Mouse (Mus musculus) lung, embryonic 14.5 days (tissue): ENCODE data around the gene Sox5. TPM values are rescaled to one million over a fixed set of nuclear protein-coding genes. Genes with fewer than 3 reads are reported as not detected.
A peak's percentile ranks its signal among the peaks of the same experiment; 100 is the strongest.

Experiments
- ATAC-seq: fragments of 200-750 bp; cut with Nextera tagmentation; 2 replicates; pipeline ENCODE4 v1.8.0; 2017; ENCODE audit warnings: mild to moderate bottlenecking, moderate TSS enrichment, moderate library complexity; ENCODE audit not compliant: insufficient read depth
- DNase-seq: peaks from one replicate; pipeline ENCODE4 v3.0.0-alpha.2; 2015
- H3K27ac ChIP-seq: fragments of 300-500 bp; sonication (generic); 2 replicates; pipeline ENCODE4 v1.5.1; 2014; ENCODE audit warnings: low read depth, mild to moderate bottlenecking, moderate library complexity
- H3K27me3 ChIP-seq: fragments of 300-500 bp; sonication (generic); 2 replicates; pipeline ENCODE4 v1.6.1; 2014; ENCODE audit warnings: low read length, control low read depth; ENCODE audit not compliant: insufficient read depth
- H3K36me3 ChIP-seq: fragments of 300-500 bp; sonication (generic); 2 replicates; pipeline ENCODE4 v1.6.1; 2014; ENCODE audit warnings: control low read depth; ENCODE audit not compliant: insufficient read depth
- H3K4me1 ChIP-seq: fragments of 300-500 bp; sonication (generic); 2 replicates; pipeline ENCODE4 v1.6.1; 2014; ENCODE audit warnings: antibody characterized with exemption, control low read depth; ENCODE audit not compliant: insufficient read depth
- H3K4me2 ChIP-seq: fragments of 300-500 bp; sonication (generic); 2 replicates; pipeline ENCODE4 v1.6.1; 2014; ENCODE audit warnings: mild to moderate bottlenecking
- H3K4me3 ChIP-seq: fragments of 300-500 bp; sonication (generic); 2 replicates; pipeline ENCODE4 v1.5.1; 2014; ENCODE audit warnings: low read depth, low read length
- H3K9ac ChIP-seq: fragments of 300-500 bp; sonication (generic); 2 replicates; pipeline ENCODE4 v1.6.1; 2014
- H3K9me3 ChIP-seq: fragments of 300-500 bp; sonication (generic); 2 replicates; pipeline ENCODE4 v1.6.1; 2016; ENCODE audit warnings: low read depth, low read length, control low read depth
- CTCF ChIP-seq: IDR thresholded peaks from 2 replicates; pipeline ENCODE4 v1.5.1; 2016; ENCODE audit warnings: antibody characterized with exemption, low read depth
- WGBS: fragments of 180-500 bp; shearing (Covaris S2); extraction: QIAGEN DNeasy Blood & Tissue Kit; methylation state at CpG from one replicate; pipeline ENCODE4 v1.1.7; 2014; 5-methylcytosine and 5-hydroxymethylcytosine counted together
- polyA plus RNA-seq: library from polyadenylated mRNA; unstranded; fragments of >200 nt; fragmentation: Nextera tagmentation; extraction: Ambion mirVana; gene quantifications from 2 replicates; pipeline ENCODE4 v1.2.1, GENCODE M21; 2014

The Sox5 gene
- polyA plus RNA-seq, 1 experiment from 2014 or later: 21.3 TPM

- no peak for DNase-seq
- no peak overlapping the region for H3K27ac ChIP-seq
These were observed 730.5 kb downstream of the Sox5 start for GRCm38 (mm10) chr6:144051316-144051715.

DNA sequence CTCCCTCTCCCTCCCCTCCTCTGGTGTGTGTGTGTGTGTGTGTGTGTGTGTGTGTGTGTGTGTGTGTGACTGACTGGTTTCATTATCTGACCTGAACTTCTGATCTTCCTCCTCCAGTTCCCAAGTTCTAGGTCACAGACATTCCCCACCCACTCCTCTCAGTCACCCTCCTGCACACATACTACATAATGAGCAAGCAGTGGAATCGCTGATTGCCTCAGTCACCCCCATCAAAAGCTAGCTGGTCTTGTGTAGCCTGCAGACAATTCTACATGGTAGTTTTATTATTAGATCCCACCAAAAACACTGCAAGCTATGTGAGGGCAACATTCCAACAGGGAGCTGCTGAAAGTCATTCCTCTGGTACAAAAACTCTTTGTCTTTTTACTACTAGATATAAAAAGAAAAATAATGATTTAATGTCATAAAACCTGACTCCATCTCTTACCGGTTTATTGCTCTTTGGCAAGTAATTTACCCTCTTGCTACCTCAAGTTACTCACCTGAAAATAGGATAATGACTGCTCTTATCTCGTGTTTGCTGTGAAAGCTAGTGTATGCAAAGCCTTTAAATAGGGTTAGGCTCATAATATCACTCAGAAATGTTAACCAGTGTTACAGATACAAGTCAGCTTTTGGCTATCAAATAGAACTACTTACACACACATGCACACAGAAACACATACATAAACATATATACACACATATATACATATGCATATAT is 733.4 kb downstream of the Sox5 start:
- 77% methylated on average over 3 of the region's 3 CpGs for WGBS
- no peak overlapping the region for H3K4me3 ChIP-seq
- no peak for TF ChIP-seq CTCF
- H3K9me3 ChIP-seq: no peaks in the 10 kb centered on the region
- H3K9ac ChIP-seq: no peak overlapping the region
- H3K27ac ChIP-seq: no peak overlapping the region
- H3K36me3 ChIP-seq: no peaks in the 10 kb centered on the region
- no peaks in the 10 kb centered on the region for H3K4me1 ChIP-seq
- H3K4me2 ChIP-seq: no peak overlapping the region
- ATAC-seq (no peak), DNase-seq (no peak)
- H3K27me3 ChIP-seq: no peaks in the 10 kb centered on the region

More at GRCm38 (mm10) chr6:144051316-144051715, 730.5 kb downstream of the Sox5 start:
- Histone ChIP-seq H3K27me3 (no peaks in the 10 kb centered on the region), H3K4me1 (no peaks in the 10 kb centered on the region), H3K9me3 (no peaks in the 10 kb centered on the region), H3K9ac (no peak overlapping the region), H3K36me3 (no peaks in the 10 kb centered on the region), H3K4me2 (no peak overlapping the region), H3K4me3 (no peak overlapping the region)
- TF ChIP-seq CTCF: no peak
- 91% methylated on average over 5 of the region's 5 CpGs for WGBS
- ATAC-seq: no peak

DNA sequence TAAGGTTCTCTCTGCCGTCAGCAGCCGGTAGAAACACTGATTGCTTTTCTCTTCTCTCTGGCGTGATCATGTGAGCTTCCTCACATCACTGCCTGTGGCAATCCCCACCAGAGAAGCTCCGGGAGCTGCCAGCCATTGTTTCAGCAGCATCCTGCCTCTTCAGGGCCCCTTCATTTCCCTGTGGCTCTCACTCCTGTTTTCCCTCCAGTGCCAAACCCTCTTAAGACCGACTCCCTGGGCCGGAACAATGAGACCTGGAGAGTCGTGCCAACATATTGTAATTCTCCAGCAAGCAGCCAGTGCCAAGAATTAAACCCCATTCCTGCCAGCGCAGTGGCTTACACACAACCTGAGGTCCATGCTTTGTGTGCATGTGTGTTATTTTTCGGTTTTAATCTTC is 736.3 kb downstream of the Sox5 start:
- peak overlapping the region; percentile 13; the same call in 1 of the 2 replicates for H3K27ac ChIP-seq
- H3K4me3 ChIP-seq: no peak overlapping the region
- H3K36me3 ChIP-seq: no peaks in the 10 kb centered on the region
- DNase-seq: no peak
- H3K4me1 ChIP-seq: no peaks in the 10 kb centered on the region
- WGBS: 54% methylated on average over 9 of the region's 9 CpGs
- TF ChIP-seq CTCF: no peak
- no peak overlapping the region for H3K9ac ChIP-seq
- no peak for ATAC-seq
- H3K9me3 ChIP-seq: no peaks in the 10 kb centered on the region
- no peaks in the 10 kb centered on the region for H3K27me3 ChIP-seq
- no peak overlapping the region for H3K4me2 ChIP-seq

GRCm38 (mm10) chr6:144044381-144044780 is 737.4 kb downstream of the Sox5 start:
- Histone ChIP-seq H3K4me3 (no peak overlapping the region), H3K4me1 (no peaks in the 10 kb centered on the region), H3K27me3 (no peaks in the 10 kb centered on the region), H3K36me3 (no peaks in the 10 kb centered on the region), H3K4me2 (no peak overlapping the region), H3K9me3 (no peaks in the 10 kb centered on the region), H3K27ac (no peak overlapping the region), H3K9ac (no peak overlapping the region)
- ATAC-seq (no peak), DNase-seq (no peak)
- WGBS: 91% methylated on average over 3 of the region's 3 CpGs
- no peak for TF ChIP-seq CTCF

DNA sequence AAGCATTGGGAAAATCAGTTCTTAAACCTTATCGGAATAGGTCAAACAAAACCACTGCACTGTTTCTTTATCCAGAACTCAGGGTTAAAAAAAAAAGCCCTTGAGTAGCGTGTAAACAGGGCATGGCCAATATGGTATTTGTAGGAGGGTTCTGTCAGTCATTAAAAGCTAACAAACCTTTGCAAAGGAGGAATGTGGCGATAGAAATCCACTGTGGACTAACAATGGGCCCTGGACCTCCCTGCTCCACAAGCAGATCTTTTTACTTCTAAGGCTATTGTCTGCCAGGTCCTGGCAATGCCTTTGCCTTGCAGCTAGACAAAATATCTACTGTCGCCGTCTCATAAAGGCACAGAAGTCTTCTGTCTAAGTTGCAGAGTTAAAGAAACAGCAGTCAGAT is 738.8 kb downstream of the Sox5 start:
- no peak overlapping the region for H3K4me3 ChIP-seq
- DNase-seq (peak; percentile 44), ATAC-seq (peak; percentile 50)
- peak overlapping the region; percentile 83 for H3K27ac ChIP-seq
- H3K4me2 ChIP-seq: no peak overlapping the region
- H3K9me3 ChIP-seq: no peaks in the 10 kb centered on the region
- H3K4me1 ChIP-seq: no peaks in the 10 kb centered on the region
- H3K9ac ChIP-seq: no peak overlapping the region
- no peaks in the 10 kb centered on the region for H3K36me3 ChIP-seq
- no peak for TF ChIP-seq CTCF
- WGBS: 42% methylated on average over 5 of the region's 5 CpGs
- no peaks in the 10 kb centered on the region for H3K27me3 ChIP-seq

DNA sequence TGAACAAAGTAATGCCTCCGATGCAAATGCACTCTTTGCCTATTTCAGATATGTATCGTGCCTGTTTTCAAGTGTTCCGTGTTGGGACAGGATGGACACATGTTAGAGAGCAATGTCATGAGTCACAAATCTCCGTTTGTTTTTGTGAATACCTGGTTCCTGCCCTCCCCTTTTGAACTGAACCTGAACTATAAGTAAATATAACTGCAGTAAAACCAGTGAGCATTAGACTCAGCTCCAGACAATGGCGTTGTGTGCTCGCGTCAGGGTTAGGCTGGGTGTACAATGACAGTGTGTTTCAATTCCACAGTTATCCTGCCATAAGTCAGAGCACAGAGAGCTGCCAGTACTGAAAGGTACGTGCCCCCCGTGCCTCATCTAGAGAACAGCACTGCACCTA is 739.8 kb downstream of the Sox5 start:
- no peaks in the 10 kb centered on the region for H3K4me1 ChIP-seq
- 59% methylated on average over 9 of the region's 9 CpGs for WGBS
- H3K9me3 ChIP-seq: no peaks in the 10 kb centered on the region
- H3K36me3 ChIP-seq: no peaks in the 10 kb centered on the region
- peak; percentile 24 for DNase-seq
- ATAC-seq: no peak
- TF ChIP-seq CTCF: no peak
- H3K4me2 ChIP-seq: no peak overlapping the region
- peak overlapping the region; percentile 87 for H3K27ac ChIP-seq
- H3K27me3 ChIP-seq: no peaks in the 10 kb centered on the region
- no peak overlapping the region for H3K4me3 ChIP-seq
- no peak overlapping the region for H3K9ac ChIP-seq

DNA sequence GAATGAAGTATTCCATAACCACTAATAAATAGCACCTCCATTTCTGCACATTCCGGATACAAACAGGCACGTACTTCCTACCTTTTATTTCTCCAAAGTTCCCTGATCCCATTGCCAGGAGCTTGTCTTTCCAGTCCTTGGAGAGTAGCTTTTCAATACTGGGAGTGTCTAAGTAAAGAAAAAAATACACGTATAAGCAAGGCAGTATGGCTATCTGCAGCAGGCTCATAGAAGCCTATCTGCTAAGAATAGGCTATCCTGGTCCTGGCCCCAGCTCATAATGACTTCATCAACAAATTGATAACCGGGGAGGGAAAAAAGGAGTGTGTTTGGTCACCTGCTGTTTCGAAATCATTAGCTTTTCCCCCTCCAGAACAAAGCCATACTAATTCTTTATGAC is 740.6 kb downstream of the Sox5 start:
- no peak overlapping the region for H3K27ac ChIP-seq

More for the DNA sequence above, 740.6 kb downstream of the Sox5 start:
- no peak for ATAC-seq
- H3K27me3 ChIP-seq: no peaks in the 10 kb centered on the region
- H3K4me3 ChIP-seq: no peak overlapping the region
- H3K4me1 ChIP-seq: no peaks in the 10 kb centered on the region
- WGBS: 66% methylated on average over 5 of the region's 5 CpGs
- no peak for DNase-seq
- no peak overlapping the region for H3K4me2 ChIP-seq
- no peak for TF ChIP-seq CTCF
- H3K9me3 ChIP-seq: no peaks in the 10 kb centered on the region
- no peak overlapping the region for H3K9ac ChIP-seq
- no peaks in the 10 kb centered on the region for H3K36me3 ChIP-seq
